ENCODE assay signal across 21 mouse cellular contexts in genomic region chr3:86017484-86017883, GRCm38 (mm10). TPM values are rescaled to one million over a fixed set of nuclear protein-coding genes. Genes with fewer than 3 reads are reported as not detected.
DNase-seq lines count a peak whose midpoint lies in the region; ATAC-seq lines count a peak whose summit lies in the region.
"Had no signal": no experiment of that assay in that cellular context is flagged by ENCODE, and none has a peak within 500 bp of the region (broad histone marks: within the 10 kb centered on the region; RNA-seq: fewer than 3 reads in every experiment).

No protein-coding gene starts in this region.

- intact Hi-C loops in heart, postnatal 10 days (cut with DNase I), result no loop called here

- no peak overlapping the region for H3K9ac ChIP-seq in forebrain, embryonic 12.5 days
- no peak overlapping the region for H3K9ac ChIP-seq in forebrain, embryonic 11.5 days (ENCODE audit: low read length)
- no peak overlapping the region for H3K9ac ChIP-seq in heart, embryonic 15.5 days
- no peak overlapping the region for H3K9ac ChIP-seq in hindbrain, embryonic 13.5 days
- H3K9ac ChIP-seq: hindbrain, embryonic 15.5 days; liver, embryonic 15.5 days; midbrain, embryonic 12.5 days had no signal

- H3K27me3 ChIP-seq in forebrain, embryonic 12.5 days, result no peaks in the 10 kb centered on the region
- H3K27me3 ChIP-seq in forebrain, embryonic 11.5 days (ENCODE audit: control insufficient read depth, insufficient read depth, low read length), result no peaks in the 10 kb centered on the region
- peaks cover 40% of the 10 kb centered on the region for H3K27me3 ChIP-seq in heart, embryonic 15.5 days
- H3K27me3 ChIP-seq in hindbrain, embryonic 13.5 days, result no peaks in the 10 kb centered on the region
- H3K27me3 ChIP-seq: hindbrain, embryonic 15.5 days; liver, embryonic 15.5 days; midbrain, embryonic 12.5 days had no signal

- no peaks in the 10 kb centered on the region for H3K9me3 ChIP-seq in forebrain, embryonic 12.5 days
- H3K9me3 ChIP-seq in forebrain, embryonic 11.5 days (ENCODE audit: control insufficient read depth, low read length), result no peaks in the 10 kb centered on the region
- no peaks in the 10 kb centered on the region for H3K9me3 ChIP-seq in heart, embryonic 15.5 days (replicated peaks)
- H3K9me3 ChIP-seq in hindbrain, embryonic 13.5 days, result no peaks in the 10 kb centered on the region
- H3K9me3 ChIP-seq: embryonic facial prominence, embryonic 10.5 days; hindbrain, embryonic 15.5 days; liver, embryonic 15.5 days; midbrain, embryonic 12.5 days had no signal

- peak; percentile 60; the same call in 1 of the 2 replicates for ATAC-seq in forebrain, embryonic 12.5 days (ENCODE audit: low FRiP score)
- no peak for ATAC-seq in forebrain, embryonic 11.5 days (replicated peaks; ENCODE audit: low FRiP score)
- ATAC-seq in heart, embryonic 15.5 days (replicated peaks; ENCODE audit: insufficient number of reproducible peaks, insufficient read depth, low FRiP score, low read depth), result peak; percentile 67
- no peak for ATAC-seq in hindbrain, embryonic 13.5 days (ENCODE audit: low FRiP score)

- H3K36me3 ChIP-seq in forebrain, embryonic 12.5 days (replicated peaks), result no peaks in the 10 kb centered on the region
- H3K36me3 ChIP-seq in forebrain, embryonic 11.5 days (ENCODE audit: control insufficient read depth, insufficient read depth, low read length), result no peaks in the 10 kb centered on the region
- H3K36me3 ChIP-seq in heart, embryonic 15.5 days, result no peaks in the 10 kb centered on the region
- H3K36me3 ChIP-seq in hindbrain, embryonic 13.5 days, result no peaks in the 10 kb centered on the region
- H3K36me3 ChIP-seq: embryonic facial prominence, embryonic 10.5 days; hindbrain, embryonic 15.5 days; liver, embryonic 15.5 days; midbrain, embryonic 12.5 days had no signal

- no peak overlapping the region for H3K4me3 ChIP-seq in forebrain, embryonic 12.5 days (replicated peaks)
- H3K4me3 ChIP-seq in forebrain, embryonic 11.5 days (ENCODE audit: low read depth, low read length), result no peak overlapping the region
- H3K4me3 ChIP-seq in heart, embryonic 15.5 days, result no peak overlapping the region
- H3K4me3 ChIP-seq in hindbrain, embryonic 13.5 days, result no peak overlapping the region
- H3K4me3 ChIP-seq: embryonic facial prominence, embryonic 10.5 days; hindbrain, embryonic 15.5 days; liver, embryonic 15.5 days; midbrain, embryonic 12.5 days had no signal

- H3K4me1 ChIP-seq in forebrain, embryonic 12.5 days, result no peaks in the 10 kb centered on the region
- H3K4me1 ChIP-seq in forebrain, embryonic 11.5 days (replicated peaks; ENCODE audit: control insufficient read depth, insufficient read depth, low read length), result no peaks in the 10 kb centered on the region
- H3K4me1 ChIP-seq in heart, embryonic 15.5 days (replicated peaks), result peaks cover 5% of the 10 kb centered on the region; the same call in 1 of the 2 replicates
- H3K4me1 ChIP-seq in hindbrain, embryonic 13.5 days (replicated peaks), result no peaks in the 10 kb centered on the region
- H3K4me1 ChIP-seq: embryonic facial prominence, embryonic 10.5 days; hindbrain, embryonic 15.5 days; midbrain, embryonic 12.5 days had no signal

- no peak overlapping the region for H3K4me2 ChIP-seq in forebrain, embryonic 12.5 days
- no peak overlapping the region for H3K4me2 ChIP-seq in forebrain, embryonic 11.5 days (ENCODE audit: low read depth, low read length, severe bottlenecking)
- H3K4me2 ChIP-seq in heart, embryonic 15.5 days, result no peak overlapping the region
- H3K4me2 ChIP-seq in hindbrain, embryonic 13.5 days, result no peak overlapping the region
- H3K4me2 ChIP-seq: hindbrain, embryonic 15.5 days; liver, embryonic 15.5 days; midbrain, embryonic 12.5 days had no signal

- 73% methylated on average over 8 of the region's 8 CpGs for WGBS in forebrain, embryonic 12.5 days
- 81% methylated on average over 8 of the region's 8 CpGs for WGBS in forebrain, embryonic 11.5 days
- WGBS in heart, embryonic 15.5 days, result 36% methylated on average over 8 of the region's 8 CpGs
- 84% methylated on average over 8 of the region's 8 CpGs for WGBS in hindbrain, embryonic 13.5 days

- H3K27ac ChIP-seq in forebrain, embryonic 12.5 days, result no peak overlapping the region
- H3K27ac ChIP-seq in forebrain, embryonic 11.5 days (ENCODE audit: low read depth, low read length), result no peak overlapping the region
- no peak overlapping the region for H3K27ac ChIP-seq in heart, embryonic 15.5 days
- no peak overlapping the region for H3K27ac ChIP-seq in hindbrain, embryonic 13.5 days
- H3K27ac ChIP-seq: embryonic facial prominence, embryonic 10.5 days; hindbrain, embryonic 15.5 days; liver, embryonic 15.5 days; midbrain, embryonic 12.5 days; stomach, postnatal 0 days had no signal

- DNase-seq in forebrain, embryonic 11.5 days (ENCODE audit: low spot score), result no peak
- DNase-seq in heart, postnatal 10 days, result no peak
- peak; percentile 42 to 58 for DNase-seq in right cerebral cortex, adult 2 months (ENCODE audit: low spot score in 2 of 2)
- DNase-seq in right cerebral cortex, postnatal 4 days, result no peak
- DNase-seq in gastrocnemius, adult 18-20 months (ENCODE audit: low spot score), result no peak
- DNase-seq: cerebellum, postnatal 10 days; kidney, adult 2 months; kidney, postnatal 36 days; lung, postnatal 4 days; thymus, postnatal 4 days had no signal

RNA-seq across cellular contexts. Expression of gene Prss48, which starts 15.2 kb away (rescaled TPM):
- polyA plus RNA-seq in forebrain, embryonic 12.5 days (2016; fragmentation: Nextera tagmentation; extraction: Ambion mirVana), result not detected in 2 replicates
- polyA plus RNA-seq in forebrain, embryonic 11.5 days (2014; fragmentation: Nextera tagmentation; extraction: Ambion mirVana), result 0.29 TPM in 1 of 2 replicates, not detected in the other
- not detected in 2 replicates for polyA plus RNA-seq in heart, embryonic 15.5 days (2015; fragmentation: Nextera tagmentation; extraction: Ambion mirVana)
- total RNA-seq in heart, postnatal 10 days (2021), result not detected
- not detected for total RNA-seq in gastrocnemius, adult 18-20 months (2021)
- polyA plus RNA-seq in hindbrain, embryonic 13.5 days (2015; fragmentation: Nextera tagmentation; extraction: Ambion mirVana), result not detected in 2 replicates
- total RNA-seq: adrenal gland, adult 18-20 months; gastrocnemius, postnatal 4 days had no signal
- polyA plus RNA-seq: hindbrain, embryonic 15.5 days; kidney, adult 2 months; liver, embryonic 15.5 days; midbrain, embryonic 12.5 days; spleen, adult 2 months; stomach, postnatal 0 days had no signal

RNA-seq across cellular contexts. Expression of gene Sh3d19, which starts 46.6 kb away (rescaled TPM):
- 8.7 and 9.1 TPM in 2 replicates for polyA plus RNA-seq in forebrain, embryonic 12.5 days (2016; fragmentation: Nextera tagmentation; extraction: Ambion mirVana)
- 10.9 and 11.0 TPM in 2 replicates for polyA plus RNA-seq in forebrain, embryonic 11.5 days (2014; fragmentation: Nextera tagmentation; extraction: Ambion mirVana)
- 11.1 and 16.1 TPM in 2 replicates for polyA plus RNA-seq in heart, embryonic 15.5 days (2015; fragmentation: Nextera tagmentation; extraction: Ambion mirVana)
- 10 to 100 TPM; 23.4 to 27.8 TPM for total RNA-seq in heart, postnatal 10 days (2021)
- 1 to 10 TPM; 8.0 to 9.2 TPM for total RNA-seq in gastrocnemius, adult 18-20 months (2021)
- polyA plus RNA-seq in hindbrain, embryonic 13.5 days (2015; fragmentation: Nextera tagmentation; extraction: Ambion mirVana), result 11.2 and 11.4 TPM in 2 replicates

Comparison
In these comparisons a context has a peak if more than half of its experiments do, and no peak if none do; other contexts are left out.
1. ATAC-seq: peak in forebrain, embryonic 12.5 days (single experiment) and heart, embryonic 15.5 days (single experiment); none in forebrain, embryonic 11.5 days (single experiment) and hindbrain, embryonic 13.5 days (single experiment).
2. DNase-seq: peak in right cerebral cortex, adult 2 months (2 of 2); none in forebrain, embryonic 11.5 days (single experiment), heart, postnatal 10 days (0 of 2), right cerebral cortex, postnatal 4 days (single experiment) and gastrocnemius, adult 18-20 months (single experiment).